13 mouse cellular contexts compared by ENCODE assay signal in genomic region chr2:77268612-77269239, GRCm38 (mm10). TPM values are rescaled to one million over a fixed set of nuclear protein-coding genes. Genes with fewer than 3 reads are reported as not detected.
DNase-seq lines count a peak whose midpoint lies in the region; ATAC-seq and TF ChIP-seq lines count a peak whose summit lies in the region.
"Had no signal": no experiment of that assay in that cellular context is flagged by ENCODE, and none has a peak within 500 bp of the region (broad histone marks: within the 10 kb centered on the region; RNA-seq: fewer than 3 reads in every experiment).

No protein-coding gene starts in this region.

- no peak for TF ChIP-seq EP300 in lung, postnatal 0 days (IDR thresholded peaks at IDR 0.05)

- DNase-seq in frontal cortex, postnatal 10 days (ENCODE audit: low spot score in 2 of 2): no peak
- DNase-seq in lung, postnatal 0 days (ENCODE audit: low spot score): peak; percentile 33
- no peak for DNase-seq in lung, postnatal 36 days
- peak; percentile 68 for DNase-seq in skeletal muscle tissue, adult 2 months (ENCODE audit: low read depth, low spot score)
- no peak for DNase-seq in thymus, postnatal 25 days
- DNase-seq: kidney, adult 9 months; left cerebral cortex, postnatal 4 days; lung, adult 18-20 months; thymus, postnatal 36 days had no signal

- no peaks in the 10 kb centered on the region for H3K9me3 ChIP-seq in lung, postnatal 0 days (ENCODE audit: low read length)

- no peak overlapping the region for H3K27ac ChIP-seq in lung, postnatal 0 days (ENCODE audit: low read length)
- peak overlapping the region; percentile 44 for H3K27ac ChIP-seq in bone marrow macrophage, adult 2 months (ENCODE audit: insufficient read depth, low read depth, low read length)

- H3K27me3 ChIP-seq in lung, postnatal 0 days (replicated peaks; ENCODE audit: insufficient read depth, low read length): no peaks in the 10 kb centered on the region

- no peaks in the 10 kb centered on the region for H3K36me3 ChIP-seq in lung, postnatal 0 days (ENCODE audit: insufficient read depth, low read length)

- no peak overlapping the region for H3K4me2 ChIP-seq in lung, postnatal 0 days (replicated peaks; ENCODE audit: low read depth, low read length)

- H3K4me3 ChIP-seq in lung, postnatal 0 days (ENCODE audit: low read depth, low read length): no peak overlapping the region
- H3K4me3 ChIP-seq in bone marrow macrophage, adult 2 months (ENCODE audit: insufficient read depth, low read length): no peak overlapping the region

- H3K9ac ChIP-seq in lung, postnatal 0 days (replicated peaks; ENCODE audit: low read depth): no peak overlapping the region

- H3K4me1 ChIP-seq in lung, postnatal 0 days (ENCODE audit: insufficient read depth, low read depth, low read length): peaks cover 21% of the 10 kb centered on the region; the same call in 1 of the 2 replicates
- H3K4me1 ChIP-seq in bone marrow macrophage, adult 2 months (ENCODE audit: control insufficient read depth, insufficient read depth, low read length): peaks cover 79% of the 10 kb centered on the region

- WGBS in lung, postnatal 0 days: 79% methylated on average over 5 of the region's 5 CpGs

- TF ChIP-seq POLR2A in bone marrow macrophage, adult 2 months (IDR thresholded peaks at IDR 0.05; ENCODE audit: borderline replicate concordance, low read depth, low read length): no peak

- peak; percentile 53 for ATAC-seq in frontal cortex, adult (ENCODE audit: low TSS enrichment)
- no peak for ATAC-seq in lung, postnatal 0 days
- ATAC-seq in erythroblast, adult 5-6 weeks (replicated peaks; ENCODE audit: low FRiP score, poor library complexity, severe bottlenecking): no peak
- ATAC-seq: forebrain, embryonic 16.5 days had no signal

- no peak for TF ChIP-seq CTCF in lung, postnatal 0 days (IDR thresholded peaks at IDR 0.05)
- TF ChIP-seq CTCF in bone marrow macrophage, adult 2 months (IDR thresholded peaks at IDR 0.05; ENCODE audit: low read depth, low read length): no peak

RNA-seq across cellular contexts. Expression of gene Sestd1, which starts 11.7 kb away (rescaled TPM):
- polyA plus RNA-seq in lung, postnatal 0 days (2015; fragmentation: Nextera tagmentation; extraction: Ambion mirVana): 11.6 and 11.8 TPM in 2 replicates
- 42.1 and 43.3 TPM in 2 replicates for polyA plus RNA-seq in bone marrow macrophage, adult 2 months (2012; ENCODE audit: insufficient read depth, insufficient read length, missing spikeins)
- 0.38 TPM in 1 of 2 replicates, not detected in the other for total RNA-seq in erythroblast, adult 5-6 weeks (2015; ENCODE audit: low replicate concordance)
- 0.51 and 0.70 TPM in 2 replicates for total RNA-seq in erythroblast, adult 5-6 weeks (2017; ENCODE audit: low replicate concordance)

Comparison
In these comparisons a context has a peak if more than half of its experiments do, and no peak if none do; other contexts are left out.
1. DNase-seq: peak in lung, postnatal 0 days (single experiment) and skeletal muscle tissue, adult 2 months (single experiment); none in frontal cortex, postnatal 10 days (0 of 2), lung, postnatal 36 days (single experiment) and thymus, postnatal 25 days (single experiment).